Mouse (Mus musculus) olfactory bulb, adult 2 months (tissue): ENCODE data around the gene Aes.
A peak's percentile ranks its signal among the peaks of the same experiment; 100 is the strongest.

ENCODE experiments used
- CTCF ChIP-seq: fragments of 200-500 bp; IDR thresholded peaks from 2 replicates; pipeline ENCODE4 v1.5.1; 2012; ENCODE audit warnings: low read depth, mild to moderate bottlenecking, low read length, moderate library complexity; ENCODE audit not compliant: insufficient read depth
- POLR2A ChIP-seq: fragments of 200-500 bp; IDR thresholded peaks from 2 replicates; pipeline ENCODE4 v1.6.1; 2012; ENCODE audit warnings: mild to moderate bottlenecking, low read depth, low read length, moderate library complexity; ENCODE audit not compliant: insufficient read depth

DNA sequence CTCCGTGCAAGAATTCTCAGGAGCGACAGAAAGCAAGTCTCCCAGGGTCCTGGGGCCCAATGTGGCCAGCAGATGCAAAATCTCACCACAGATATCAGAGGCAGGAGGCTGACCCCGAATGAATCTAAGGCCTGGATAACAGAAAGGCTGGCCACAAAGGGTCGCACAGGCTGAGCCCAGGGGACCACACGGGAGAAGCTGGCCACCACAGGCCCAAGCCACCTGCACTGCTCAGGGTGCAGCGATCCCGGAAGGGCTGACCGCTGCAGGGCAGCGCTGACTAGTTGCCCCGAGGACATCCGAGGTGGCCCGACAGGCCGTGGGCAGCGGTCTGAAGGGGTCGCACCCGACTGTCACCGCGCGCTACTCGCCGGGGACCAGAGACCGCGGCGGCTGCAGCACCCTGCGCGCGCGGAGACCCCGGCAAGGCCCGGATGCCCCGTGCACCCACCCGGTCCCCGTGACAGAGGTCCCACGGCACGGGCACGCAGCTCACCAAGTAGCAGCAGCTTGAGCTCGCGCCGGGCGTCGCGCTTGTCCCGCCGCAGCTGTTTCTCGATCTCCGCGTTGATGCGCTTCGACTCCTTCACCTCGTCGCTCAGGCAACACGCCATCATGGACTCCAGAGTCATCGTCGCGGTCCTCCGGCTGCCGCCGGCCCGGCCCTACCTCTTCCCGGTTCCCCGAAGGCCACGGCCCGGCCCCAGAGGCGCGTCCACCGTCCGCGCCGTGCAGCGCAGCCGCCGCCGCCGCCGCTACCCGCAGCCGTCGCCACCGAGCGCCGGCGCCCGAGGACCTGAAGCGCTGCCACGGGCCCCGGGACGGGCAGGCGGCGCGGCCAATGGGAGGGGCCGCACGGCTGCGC, 14.8 kb upstream of the Aes start:
- TF ChIP-seq CTCF (no peak), POLR2A (peak; percentile 72)
